Mouse (Mus musculus): ENCODE measurements around the gene Capn1.

DNA sequence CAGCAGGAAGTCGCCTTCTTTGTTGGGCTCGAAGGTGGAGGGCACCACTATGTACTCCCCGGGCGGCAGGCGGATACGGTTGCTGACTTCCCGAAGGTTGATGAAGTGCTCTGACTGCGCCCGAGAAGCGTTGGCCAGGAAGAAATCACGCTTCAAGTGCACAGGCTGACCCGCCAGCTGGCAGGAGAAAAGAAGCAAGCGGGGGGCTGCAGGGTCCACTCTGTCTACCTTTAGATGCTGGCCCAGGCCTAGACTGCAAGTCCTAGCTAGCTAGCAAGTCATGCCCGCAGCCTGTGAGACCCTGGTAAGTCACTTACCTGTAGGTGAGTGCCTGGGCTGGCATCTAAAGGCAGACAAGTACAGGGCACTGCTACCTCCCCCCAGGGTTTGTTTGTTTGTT lies 21.0 kb downstream of the Capn1 start:
- TF ChIP-seq POLR2A (IDR thresholded peaks at IDR 0.05; ENCODE audit: insufficient read depth, low read depth, low read length) = no peak
- no peak for TF ChIP-seq CTCF (IDR thresholded peaks at IDR 0.05; ENCODE audit: insufficient read depth, low read depth, low read length)
